Mouse (Mus musculus): ENCODE measurements at regions not wholly inside any gene's neighbourhood (a gene's known extent, or its start where the extent isn't known, plus 50 kb on each side); places are given as distances from the start of the nearest gene placed in this dataset.

DNA sequence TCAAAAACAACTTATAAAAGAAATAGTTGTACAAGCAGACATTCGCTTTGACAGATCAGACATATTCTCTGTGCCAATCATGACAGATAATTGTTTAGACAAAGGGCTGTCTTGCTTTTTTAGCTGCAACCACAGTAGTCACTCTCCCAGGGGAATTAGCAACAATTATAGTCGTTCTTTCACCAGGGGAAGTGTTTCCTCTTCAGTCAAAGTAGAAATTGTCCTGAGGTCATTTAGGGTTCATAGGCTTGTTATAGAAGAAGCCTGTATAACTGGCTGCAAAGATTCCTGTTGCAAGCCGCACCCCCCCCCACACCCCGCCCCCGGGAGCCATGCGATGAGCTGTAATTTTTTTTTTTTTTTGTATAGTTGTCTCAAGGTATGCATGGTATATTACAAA is 68.2 kb upstream of the Ptger4 start:
- Histone ChIP-seq H3K9me3 (ENCODE audit: control insufficient read depth, low read depth, low read length) (no peaks in the 10 kb centered on the region), H3K4me2 (replicated peaks; ENCODE audit: low read depth, low read length) (no peak overlapping the region), H3K36me3 (ENCODE audit: control insufficient read depth, insufficient read depth, low read length) (no peaks in the 10 kb centered on the region), H3K4me3 (ENCODE audit: low read depth, low read length) (no peak overlapping the region), H3K4me1 (ENCODE audit: control insufficient read depth, insufficient read depth, low read length) (no peaks in the 10 kb centered on the region), H3K9ac (replicated peaks; ENCODE audit: low read depth, low read length) (no peak overlapping the region), H3K27ac (ENCODE audit: low read length) (no peak overlapping the region), H3K27me3 (ENCODE audit: control insufficient read depth, insufficient read depth, low read length) (no peaks in the 10 kb centered on the region)
- no peak for ATAC-seq (ENCODE audit: insufficient number of reproducible peaks, insufficient read depth, low FRiP score, low read depth)
- 77% methylated on average over 6 of the region's 6 CpGs for WGBS

GRCm38 (mm10) chr15:5310035-5310434 is 66.0 kb upstream of the Ptger4 start:
- Histone ChIP-seq H3K27ac (ENCODE audit: low read length) (no peak overlapping the region), H3K4me1 (ENCODE audit: control insufficient read depth, insufficient read depth, low read length) (no peaks in the 10 kb centered on the region), H3K9me3 (ENCODE audit: control insufficient read depth, low read depth, low read length) (no peaks in the 10 kb centered on the region), H3K4me2 (replicated peaks; ENCODE audit: low read depth, low read length) (no peak overlapping the region), H3K9ac (replicated peaks; ENCODE audit: low read depth, low read length) (no peak overlapping the region), H3K4me3 (ENCODE audit: low read depth, low read length) (no peak overlapping the region), H3K36me3 (ENCODE audit: control insufficient read depth, insufficient read depth, low read length) (no peaks in the 10 kb centered on the region), H3K27me3 (ENCODE audit: control insufficient read depth, insufficient read depth, low read length) (no peaks in the 10 kb centered on the region)
- WGBS: 90% methylated on average over 3 of the region's 3 CpGs
- ATAC-seq (ENCODE audit: insufficient number of reproducible peaks, insufficient read depth, low FRiP score, low read depth): no peak

- H3K4me2 ChIP-seq (replicated peaks; ENCODE audit: low read depth, low read length): no peak overlapping the region
- H3K9ac ChIP-seq (replicated peaks; ENCODE audit: low read depth, low read length): no peak overlapping the region
- no peaks in the 10 kb centered on the region for H3K27me3 ChIP-seq (ENCODE audit: control insufficient read depth, insufficient read depth, low read length)
- ATAC-seq (ENCODE audit: insufficient number of reproducible peaks, insufficient read depth, low FRiP score, low read depth): no peak
- WGBS: 74% methylated on average over 2 of the region's 2 CpGs
- no peak overlapping the region for H3K4me3 ChIP-seq (ENCODE audit: low read depth, low read length)
- H3K27ac ChIP-seq (ENCODE audit: low read length): no peak overlapping the region
- H3K4me1 ChIP-seq (ENCODE audit: control insufficient read depth, insufficient read depth, low read length): no peaks in the 10 kb centered on the region
- no peaks in the 10 kb centered on the region for H3K36me3 ChIP-seq (ENCODE audit: control insufficient read depth, insufficient read depth, low read length)
- no peaks in the 10 kb centered on the region for H3K9me3 ChIP-seq (ENCODE audit: control insufficient read depth, low read depth, low read length)
Measured at GRCm38 (mm10) chr15:5302403-5302802, 58.4 kb upstream of the Ptger4 start.

GRCm38 (mm10) chr15:5299807-5300206 is 55.8 kb upstream of the Ptger4 start:
- 52% methylated on average over 1 of the region's 1 CpGs for WGBS

GRCm38 (mm10) chr15:5296949-5297348 is 53.0 kb upstream of the Ptger4 start:
- ATAC-seq (ENCODE audit: insufficient number of reproducible peaks, insufficient read depth, low FRiP score, low read depth): no peak
- Histone ChIP-seq H3K4me3 (ENCODE audit: low read depth, low read length) (no peak overlapping the region), H3K9me3 (ENCODE audit: control insufficient read depth, low read depth, low read length) (no peaks in the 10 kb centered on the region), H3K4me1 (ENCODE audit: control insufficient read depth, insufficient read depth, low read length) (no peaks in the 10 kb centered on the region), H3K36me3 (ENCODE audit: control insufficient read depth, insufficient read depth, low read length) (no peaks in the 10 kb centered on the region), H3K4me2 (replicated peaks; ENCODE audit: low read depth, low read length) (no peak overlapping the region), H3K27me3 (ENCODE audit: control insufficient read depth, insufficient read depth, low read length) (no peaks in the 10 kb centered on the region), H3K27ac (ENCODE audit: low read length) (no peak overlapping the region), H3K9ac (replicated peaks; ENCODE audit: low read depth, low read length) (no peak overlapping the region)
- 90% methylated on average over 2 of the region's 2 CpGs for WGBS

More at GRCm38 (mm10) chr15:5299807-5300206, 55.8 kb upstream of the Ptger4 start:
- H3K4me3 ChIP-seq (ENCODE audit: low read depth, low read length): no peak overlapping the region
- H3K9ac ChIP-seq (replicated peaks; ENCODE audit: low read depth, low read length): no peak overlapping the region
- H3K36me3 ChIP-seq (ENCODE audit: control insufficient read depth, insufficient read depth, low read length): no peaks in the 10 kb centered on the region
- no peak for ATAC-seq (ENCODE audit: insufficient number of reproducible peaks, insufficient read depth, low FRiP score, low read depth)
- no peaks in the 10 kb centered on the region for H3K27me3 ChIP-seq (ENCODE audit: control insufficient read depth, insufficient read depth, low read length)
- no peaks in the 10 kb centered on the region for H3K9me3 ChIP-seq (ENCODE audit: control insufficient read depth, low read depth, low read length)
- H3K4me2 ChIP-seq (replicated peaks; ENCODE audit: low read depth, low read length): no peak overlapping the region
- no peak overlapping the region for H3K27ac ChIP-seq (ENCODE audit: low read length)
- no peaks in the 10 kb centered on the region for H3K4me1 ChIP-seq (ENCODE audit: control insufficient read depth, insufficient read depth, low read length)
